Mouse (Mus musculus): ENCODE data around the gene Fam114a1.

- no peak for TF ChIP-seq CTCF (IDR thresholded peaks at IDR 0.05; ENCODE audit: borderline replicate concordance, insufficient read depth, low read length)
- no peak for TF ChIP-seq POLR2A (IDR thresholded peaks at IDR 0.05; ENCODE audit: low read depth, low read length)
Measured at GRCm38 (mm10) chr5:64960857-64961391, 8.9 kb upstream of the Fam114a1 start.
